7 mouse cellular contexts compared by ENCODE assay signal in the genomic region with DNA sequence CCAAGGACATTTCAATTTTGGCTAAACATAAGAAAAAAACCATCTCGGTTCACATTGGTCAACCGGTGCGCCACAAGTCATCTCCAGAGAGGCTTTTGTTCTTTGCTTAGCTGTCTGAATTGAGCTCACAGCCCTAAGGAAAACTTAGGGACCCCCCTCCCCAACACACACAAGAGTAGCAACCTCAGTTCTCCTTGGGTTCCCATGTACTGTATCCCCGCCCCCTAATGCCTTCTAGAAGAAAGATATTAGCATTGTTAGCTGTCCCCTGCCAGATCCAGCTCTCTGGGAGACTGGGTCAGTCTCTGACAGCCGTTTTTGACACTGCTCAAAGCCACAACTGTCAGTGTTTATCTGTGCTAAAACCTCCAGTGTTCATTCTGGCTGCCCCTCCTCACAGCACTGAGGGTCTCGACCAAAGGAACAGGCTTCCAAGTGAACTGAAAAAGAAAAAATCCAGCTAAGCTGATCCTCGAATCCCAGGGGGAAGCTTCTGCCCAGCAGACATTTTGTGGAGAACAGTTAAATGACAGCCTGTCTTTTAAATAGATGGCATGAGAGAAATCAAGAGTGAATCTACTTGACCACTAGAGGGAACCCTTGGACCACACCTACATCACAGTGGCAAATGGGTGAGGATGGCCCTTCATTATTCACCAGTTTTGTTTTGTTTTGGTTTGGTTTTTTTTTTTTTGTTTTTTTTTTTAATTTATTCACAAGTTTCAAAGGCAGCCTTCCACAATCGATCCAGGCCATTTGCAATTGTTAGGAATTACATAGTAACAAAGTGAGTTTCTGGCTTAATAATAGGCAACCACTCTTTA.
DNase-seq lines count a peak whose midpoint lies in the region; ATAC-seq and TF ChIP-seq lines count a peak whose summit lies in the region.

No protein-coding gene starts in this region.

- no peak overlapping the region for H3K27ac ChIP-seq in hindbrain, postnatal 0 days
- H3K27ac ChIP-seq in lung, embryonic 15.5 days = no peak overlapping the region

- no peaks in the 10 kb centered on the region for H3K4me1 ChIP-seq in hindbrain, postnatal 0 days (ENCODE audit: insufficient read depth, low read length)
- no peaks in the 10 kb centered on the region for H3K4me1 ChIP-seq in lung, embryonic 15.5 days

- peak; percentile 85 for ATAC-seq in hindbrain, postnatal 0 days
- peak; percentile 46; the same call in 1 of the 2 replicates for ATAC-seq in lung, embryonic 15.5 days (ENCODE audit: borderline replicate concordance, extremely low read depth, low FRiP score, low TSS enrichment)

- H3K9me3 ChIP-seq in hindbrain, postnatal 0 days (ENCODE audit: low read length) = no peaks in the 10 kb centered on the region
- H3K9me3 ChIP-seq in lung, embryonic 15.5 days = no peaks in the 10 kb centered on the region

- H3K9ac ChIP-seq in hindbrain, postnatal 0 days (replicated peaks; ENCODE audit: low read length) = no peak overlapping the region
- H3K9ac ChIP-seq in lung, embryonic 15.5 days = no peak overlapping the region

- DNase-seq in spleen, postnatal 36 days (ENCODE audit: low spot score in 2 of 2) = peak; percentile 31 to 47
- DNase-seq in spleen, postnatal 14 days (ENCODE audit: low spot score in 2 of 2) = no peak
- DNase-seq in adrenal gland, postnatal 14 days = peak; percentile 60
- DNase-seq in embryo, embryonic 9.5 days (ENCODE audit: extremely low spot score) = peak; percentile 37
- peak; percentile 91 for DNase-seq in hindbrain, postnatal 0 days (ENCODE audit: low spot score)
- DNase-seq in retina, embryonic 14.5 days (ENCODE audit: low spot score) = peak; percentile 85

- no peaks in the 10 kb centered on the region for H3K27me3 ChIP-seq in hindbrain, postnatal 0 days (ENCODE audit: insufficient read depth, low read length)
- no peaks in the 10 kb centered on the region for H3K27me3 ChIP-seq in lung, embryonic 15.5 days

- TF ChIP-seq CTCF in hindbrain, postnatal 0 days (IDR thresholded peaks at IDR 0.05; ENCODE audit: low read depth) = peak; percentile 87

- H3K4me2 ChIP-seq in hindbrain, postnatal 0 days (ENCODE audit: low read depth, low read length) = no peak overlapping the region
- no peak overlapping the region for H3K4me2 ChIP-seq in lung, embryonic 15.5 days

- peaks cover 3% of the 10 kb centered on the region; the same call in 1 of the 2 replicates for H3K36me3 ChIP-seq in hindbrain, postnatal 0 days (ENCODE audit: insufficient read depth, low read length)
- H3K36me3 ChIP-seq in lung, embryonic 15.5 days = no peaks in the 10 kb centered on the region

- 49% methylated on average over 8 of the region's 8 CpGs for WGBS in hindbrain, postnatal 0 days
- WGBS in lung, embryonic 15.5 days = 55% methylated on average over 8 of the region's 8 CpGs

- no peak overlapping the region for H3K4me3 ChIP-seq in hindbrain, postnatal 0 days (ENCODE audit: low read length)
- no peak overlapping the region for H3K4me3 ChIP-seq in lung, embryonic 15.5 days

Comparison
In these comparisons a context has a peak if more than half of its experiments do, and no peak if none do; other contexts are left out.
1. DNase-seq: peak in spleen, postnatal 36 days (2 of 2), adrenal gland, postnatal 14 days (single experiment), embryo, embryonic 9.5 days (single experiment), hindbrain, postnatal 0 days (single experiment) and retina, embryonic 14.5 days (single experiment); none in spleen, postnatal 14 days (0 of 2).